Mouse (Mus musculus) activated CD4-positive, CD25-positive, alpha-beta regulatory T cell, adult 4 months (primary cell): ENCODE results near the gene Dnase2b. TPM values are rescaled to one million over a fixed set of nuclear protein-coding genes. Genes with fewer than 3 reads are reported as not detected.

Source experiments
- ATAC-seq: one replicate; pipeline ENCODE4 v1.8.0; 2017
- polyA plus RNA-seq, 2 experiments: library from polyadenylated mRNA; unstranded; fragments of 100-300 nt; shearing (Covaris generic); gene quantifications; one replicate each; pipeline ENCODE4 v1.2.1; 2017

The Dnase2b gene
- polyA plus RNA-seq, 2 experiments from 2014 or later = not detected

DNA sequence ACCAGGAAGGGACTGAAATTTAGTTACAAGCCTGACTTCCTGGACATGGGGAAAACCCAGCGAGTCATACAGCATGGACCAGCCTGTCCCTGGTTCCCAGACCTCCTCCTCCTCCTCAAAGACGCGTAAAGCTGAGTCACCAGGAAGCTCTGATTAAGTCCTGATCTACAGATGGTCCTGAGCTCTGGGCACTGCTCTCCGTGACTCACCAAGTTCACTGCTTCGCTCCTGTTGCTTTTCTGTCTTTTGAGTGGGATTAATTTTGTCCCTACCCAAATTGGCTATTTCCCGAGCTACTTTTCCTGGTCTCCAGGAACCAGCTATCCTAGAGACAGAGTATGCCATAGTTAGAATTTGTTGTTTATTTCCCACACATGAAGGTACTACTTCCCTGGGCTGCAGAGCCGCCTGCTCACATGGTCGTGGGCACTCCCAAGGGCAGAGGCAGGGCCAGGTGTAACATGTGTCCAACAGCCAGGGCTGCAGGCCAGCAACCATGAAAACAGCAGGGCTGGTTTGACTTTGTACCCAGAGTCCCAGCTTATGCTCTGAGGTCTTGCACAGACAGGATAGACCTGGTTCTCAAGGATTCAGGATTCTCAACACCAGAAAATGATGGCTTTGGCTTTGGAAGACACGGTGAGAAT lies 47.4 kb downstream of the Dnase2b start:
- no peak for ATAC-seq

- ATAC-seq = no peak
Measured at GRCm38 (mm10) chr3:146567366-146567765, 48.0 kb downstream of the Dnase2b start.

- no peak for ATAC-seq
Measured at GRCm38 (mm10) chr3:146565065-146565411, 50.4 kb downstream of the Dnase2b start.

DNA sequence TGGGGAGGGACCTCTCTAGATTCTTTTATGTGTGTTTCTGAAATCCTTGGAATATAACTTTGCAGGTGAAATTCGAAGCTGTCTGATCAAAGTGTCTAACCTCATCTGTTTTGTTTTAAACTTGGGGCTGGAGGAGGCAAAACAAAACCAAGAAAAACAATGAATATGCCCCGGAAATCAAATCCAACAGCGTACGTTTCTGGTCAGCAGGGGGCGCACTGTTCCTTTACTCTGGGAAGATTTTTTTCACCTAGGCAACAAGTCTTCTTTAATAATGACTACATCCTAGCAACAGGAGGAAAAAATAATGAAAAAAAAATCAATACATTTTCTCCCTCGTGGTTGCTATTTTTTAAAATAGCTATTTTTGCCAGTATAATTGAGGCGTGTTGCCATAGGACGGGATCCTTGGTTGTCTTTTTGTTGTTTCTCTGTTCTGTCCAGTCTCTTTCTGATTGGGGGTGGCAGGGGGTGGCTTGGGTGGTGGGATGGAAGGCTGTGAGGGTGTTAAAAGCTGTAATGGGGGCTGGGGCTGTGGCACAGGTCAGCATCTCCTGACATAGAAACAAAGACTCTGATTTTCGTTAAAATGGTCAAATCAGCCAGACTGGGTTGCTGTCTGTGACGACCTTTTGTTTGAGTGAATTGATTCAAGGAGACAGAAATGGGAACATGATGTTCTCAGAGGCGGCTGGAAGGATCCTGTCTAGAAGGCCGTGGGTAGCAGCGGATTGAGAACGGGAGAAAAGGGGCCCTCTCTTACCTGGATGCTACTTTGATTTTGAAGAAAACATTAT lies 50.9 kb downstream of the Dnase2b start:
- peak; percentile 66 for ATAC-seq

- ATAC-seq = no peak
Measured at GRCm38 (mm10) chr3:146562936-146563335, 52.5 kb downstream of the Dnase2b start.

GRCm38 (mm10) chr3:146557507-146557906 lies 57.9 kb downstream of the Dnase2b start:
- ATAC-seq = no peak

DNA sequence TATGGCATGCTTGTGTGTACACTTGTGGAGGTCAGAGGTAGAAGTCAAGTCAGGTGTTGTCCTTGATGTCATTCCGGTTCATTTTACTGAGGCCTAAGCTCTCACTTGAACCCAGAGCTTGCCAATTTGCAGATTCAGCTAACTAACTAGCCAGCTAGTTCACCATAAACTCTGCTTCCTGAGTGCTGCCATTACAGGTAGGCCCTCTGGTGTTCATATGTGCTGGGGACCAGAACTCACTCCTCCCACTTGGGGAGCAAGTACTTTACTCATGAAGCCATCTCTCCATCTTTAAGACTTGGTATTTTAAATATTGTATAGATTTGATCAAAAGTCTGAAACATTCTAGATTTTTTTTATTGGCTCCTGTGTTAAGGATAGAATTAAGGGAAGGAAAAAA lies 58.8 kb downstream of the Dnase2b start:
- no peak for ATAC-seq

DNA sequence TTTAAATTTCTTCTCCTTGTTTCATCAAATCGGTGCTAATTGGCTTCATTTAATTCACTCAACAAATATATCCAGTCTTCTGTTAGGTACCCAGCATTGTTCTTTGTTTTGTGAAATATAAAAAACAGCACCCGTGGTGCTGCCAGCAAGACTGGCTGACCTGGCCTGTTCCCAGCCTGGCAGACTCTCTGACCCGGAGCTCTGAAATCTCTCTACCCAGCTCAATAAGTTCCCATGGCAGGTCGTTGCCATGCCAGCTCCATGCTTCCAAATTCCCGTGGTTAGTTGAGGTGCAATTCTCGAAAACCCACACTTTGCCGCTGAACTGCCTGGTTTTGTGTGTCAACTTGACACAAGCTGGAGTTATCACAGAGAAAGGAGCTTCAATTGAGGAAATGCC lies 60.6 kb downstream of the Dnase2b start:
- no peak for ATAC-seq

DNA sequence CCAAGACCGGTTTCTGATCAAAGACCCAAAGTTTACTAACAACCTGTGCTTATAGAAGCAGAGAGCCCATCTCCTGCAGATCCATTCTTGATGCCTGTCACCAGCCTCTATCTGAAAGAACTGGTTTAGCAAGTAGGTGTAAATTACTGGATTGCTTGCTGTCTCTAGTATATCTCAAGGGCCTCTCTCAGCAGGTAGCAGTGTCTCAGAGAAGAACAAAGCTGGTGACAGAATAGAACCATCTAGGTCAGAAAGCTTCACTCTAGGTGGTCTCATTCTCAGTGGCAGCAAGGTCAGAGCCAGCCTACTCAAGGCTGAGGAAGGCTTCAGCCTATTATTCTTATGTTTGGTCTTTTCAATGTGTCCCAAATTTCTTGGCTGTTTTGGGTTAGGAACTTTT lies 71.8 kb downstream of the Dnase2b start:
- ATAC-seq = no peak

DNA sequence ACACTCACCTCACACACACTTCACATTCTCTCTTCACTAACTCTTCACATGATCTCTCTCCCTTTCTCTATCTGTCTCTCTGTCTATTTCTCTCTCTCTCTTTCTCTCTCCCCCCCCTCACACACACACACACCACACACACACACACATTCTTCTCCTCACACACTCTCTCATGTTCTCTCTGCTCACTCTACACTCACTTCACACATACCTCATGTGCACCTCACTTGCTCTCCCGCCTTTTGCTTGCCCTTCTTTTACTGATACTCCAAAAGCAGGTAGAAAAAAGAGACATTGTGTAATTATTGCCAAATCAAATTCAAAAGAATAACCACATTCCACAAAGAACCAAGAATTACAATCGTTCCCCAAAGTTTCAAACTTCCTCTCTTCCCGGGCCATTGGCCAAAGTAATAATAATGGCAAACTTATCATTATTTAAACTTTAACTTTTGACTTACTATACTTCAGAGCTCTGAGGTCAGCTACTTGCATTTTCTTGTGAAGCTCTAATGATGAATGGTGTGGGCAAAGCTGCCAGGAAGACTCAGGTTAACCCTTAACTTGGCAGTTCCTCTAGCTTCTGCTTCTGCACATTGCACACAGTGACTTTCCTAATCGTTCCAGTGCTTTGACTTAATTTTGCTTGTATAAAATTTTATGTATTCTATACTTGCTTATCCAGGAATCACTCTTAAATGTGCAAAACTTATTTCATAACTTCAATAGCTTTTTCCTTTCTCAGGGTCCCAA lies 74.7 kb downstream of the Dnase2b start:
- no peak for ATAC-seq

GRCm38 (mm10) chr3:146534986-146535385 lies 80.4 kb downstream of the Dnase2b start:
- ATAC-seq = no peak

Other genes with a start within 250 kb of the Dnase2b start
- 1 to 10 TPM in 1 of 2 experiments, under 1 TPM in 1; 0.56 to 1.5 TPM for gene Ssx2ip, start 211.0 kb downstream of the Dnase2b start, polyA plus RNA-seq
- 10 to 100 TPM in 1 of 2 experiments, 1 to 10 TPM in 1; 6.3 to 10.3 TPM for gene Ctbs, start 165.8 kb downstream of the Dnase2b start, polyA plus RNA-seq
- gene Spata1, start 115.8 kb downstream of the Dnase2b start, polyA plus RNA-seq = 1 to 10 TPM; 7.8 to 8.1 TPM
- 100 to 1,000 TPM; 331 to 371 TPM for gene Gng5, start 115.8 kb downstream of the Dnase2b start, polyA plus RNA-seq
- 10 to 100 TPM; 43.8 to 44.1 TPM for gene Rpf1, start 94.2 kb downstream of the Dnase2b start, polyA plus RNA-seq
- gene Uox, start 45.2 kb downstream of the Dnase2b start, polyA plus RNA-seq = not detected
- not detected for gene 4930503B20Rik, start 35.7 kb upstream of the Dnase2b start, polyA plus RNA-seq
- gene Samd13, start 70.0 kb upstream of the Dnase2b start, polyA plus RNA-seq = under 1 TPM in 1 of 2 experiments, not detected in 1; 0.21 TPM
- gene Prkacb, start 197.4 kb upstream of the Dnase2b start, polyA plus RNA-seq = 100 to 1,000 TPM; 127 to 144 TPM
- gene Ttll7, start 236.8 kb upstream of the Dnase2b start, polyA plus RNA-seq = not detected